7 mouse cellular contexts compared by ENCODE assay signal in genomic region chr15:102073559-102074069, GRCm38 (mm10). TPM values are rescaled to one million over a fixed set of nuclear protein-coding genes. Genes with fewer than 3 reads are reported as not detected.
A peak's percentile ranks its signal among the peaks of the same experiment; 100 is the strongest.
DNase-seq lines count a peak whose midpoint lies in the region; ATAC-seq lines count a peak whose summit lies in the region.

Gene Eif4b, plus strand, starts transcription at chr15:102073773.

- under 1% methylated on average over 58 of the region's 58 CpGs for WGBS in embryonic facial prominence, embryonic 11.5 days
- WGBS in limb, embryonic 10.5 days: under 1% methylated on average over 58 of the region's 58 CpGs
- WGBS in midbrain, embryonic 13.5 days: under 1% methylated on average over 58 of the region's 58 CpGs

- peak within 1 kb of the TSS; percentile 69 for H3K4me2 ChIP-seq in embryonic facial prominence, embryonic 11.5 days (ENCODE audit: low read depth, low read length)
- H3K4me2 ChIP-seq in midbrain, embryonic 13.5 days (replicated peaks): peak within 1 kb of the TSS; percentile 94

- H3K4me1 ChIP-seq in embryonic facial prominence, embryonic 11.5 days (ENCODE audit: control insufficient read depth, insufficient read depth, low read length): peaks cover 2% of the 10 kb centered on the region; the same call in 1 of the 2 replicates
- H3K4me1 ChIP-seq in limb, embryonic 10.5 days: peaks cover 24% of the 10 kb centered on the region
- H3K4me1 ChIP-seq in midbrain, embryonic 13.5 days (replicated peaks): peaks cover 25% of the 10 kb centered on the region

- no peaks in the 10 kb centered on the region for H3K9me3 ChIP-seq in embryonic facial prominence, embryonic 11.5 days (replicated peaks; ENCODE audit: control insufficient read depth, low read length)
- H3K9me3 ChIP-seq in limb, embryonic 10.5 days (replicated peaks): no peaks in the 10 kb centered on the region
- H3K9me3 ChIP-seq in midbrain, embryonic 13.5 days: no peaks in the 10 kb centered on the region

- peak within 1 kb of the TSS; percentile 96 for H3K9ac ChIP-seq in embryonic facial prominence, embryonic 11.5 days (replicated peaks; ENCODE audit: low read length)
- peak within 1 kb of the TSS; percentile 90 for H3K9ac ChIP-seq in midbrain, embryonic 13.5 days (replicated peaks)

- H3K36me3 ChIP-seq in embryonic facial prominence, embryonic 11.5 days (replicated peaks; ENCODE audit: control insufficient read depth, insufficient read depth, low read depth, low read length): no peaks in the 10 kb centered on the region
- H3K36me3 ChIP-seq in limb, embryonic 10.5 days: peaks cover 15% of the 10 kb centered on the region
- H3K36me3 ChIP-seq in midbrain, embryonic 13.5 days: no peaks in the 10 kb centered on the region

- H3K27ac ChIP-seq in embryonic facial prominence, embryonic 11.5 days (replicated peaks; ENCODE audit: low read depth, low read length): peak within 1 kb of the TSS; percentile 93
- peak within 1 kb of the TSS; percentile 98 for H3K27ac ChIP-seq in limb, embryonic 10.5 days
- H3K27ac ChIP-seq in midbrain, embryonic 13.5 days: peak within 1 kb of the TSS; percentile 97

- peak; percentile 90 for ATAC-seq in embryonic facial prominence, embryonic 11.5 days (replicated peaks; ENCODE audit: insufficient number of reproducible peaks, low FRiP score, low TSS enrichment, low read depth)
- ATAC-seq in granulocyte monocyte progenitor cell, adult 5-6 weeks (replicated peaks; ENCODE audit: poor library complexity, severe bottlenecking): peak; percentile 94
- ATAC-seq in midbrain, embryonic 13.5 days: peak; percentile 93

- H3K4me3 ChIP-seq in embryonic facial prominence, embryonic 11.5 days (ENCODE audit: low read depth, low read length): peak within 1 kb of the TSS; percentile 88
- peak within 1 kb of the TSS; percentile 84 for H3K4me3 ChIP-seq in limb, embryonic 10.5 days
- peak within 1 kb of the TSS; percentile 74 for H3K4me3 ChIP-seq in midbrain, embryonic 13.5 days (replicated peaks)

- peak; percentile 100 for DNase-seq in adrenal gland, postnatal 14 days
- DNase-seq in embryonic facial prominence, embryonic 11.5 days (ENCODE audit: low spot score): peak; percentile 100
- DNase-seq in kidney, adult 11 months: peak; percentile 99
- peak; percentile 100 for DNase-seq in limb, embryonic 10.5 days (ENCODE audit: low spot score)
- DNase-seq in spleen, adult 12 weeks (ENCODE audit: low spot score): peak; percentile 97

- no peaks in the 10 kb centered on the region for H3K27me3 ChIP-seq in embryonic facial prominence, embryonic 11.5 days (ENCODE audit: control insufficient read depth, insufficient read depth, low read length)
- 0 out of 2 replicates have a peak, but pooled peaks cover 4% of the 10 kb centered on the region for H3K27me3 ChIP-seq in limb, embryonic 10.5 days (ENCODE audit: low read depth, poor library complexity, severe bottlenecking)
- peaks cover 11% of the 10 kb centered on the region; the same call in 1 of the 2 replicates for H3K27me3 ChIP-seq in midbrain, embryonic 13.5 days

RNA-seq across cellular contexts. Expression of gene Eif4b, which starts in this region (rescaled TPM):
- 224 and 250 TPM in 2 replicates for total RNA-seq in adrenal gland, postnatal 14 days (2021)
- polyA plus RNA-seq in embryonic facial prominence, embryonic 11.5 days (2014; fragmentation: Nextera tagmentation; extraction: Ambion mirVana): 121 and 130 TPM in 2 replicates
- total RNA-seq in granulocyte monocyte progenitor cell, adult 5-6 weeks (2014; fragmentation: Nextera tagmentation): 244 and 264 TPM in 2 replicates
- total RNA-seq in granulocyte monocyte progenitor cell, adult 5-6 weeks (2017): 450 TPM in 2 replicates
- polyA plus RNA-seq in limb, embryonic 10.5 days (2016; fragmentation: Nextera tagmentation; extraction: Ambion mirVana): 133 and 140 TPM in 2 replicates
- polyA plus RNA-seq in midbrain, embryonic 13.5 days (2015; fragmentation: Nextera tagmentation; extraction: Ambion mirVana): 89.9 and 91.2 TPM in 2 replicates

Comparison
In these comparisons a context has a peak if more than half of its experiments do, and no peak if none do; other contexts are left out.
1. Peak in every context shown above with its lines: DNase-seq, ATAC-seq, H3K4me3 ChIP-seq and H3K27ac ChIP-seq.